Mouse (Mus musculus) layer of hippocampus, adult 2 months (tissue): Measurements from ENCODE around the gene Ifi44. TPM values are rescaled to one million over a fixed set of nuclear protein-coding genes. Genes with fewer than 3 reads are reported as not detected.

Source experiments
- DNase-seq, 2 experiments: peaks; one replicate each; pipeline ENCODE4 v3.0.0; 2022; ENCODE audit warnings: low spot score in 2 of 2
- H3K27ac ChIP-seq: fragments of 200-600 bp; 2 replicates; pipeline ENCODE4 v1.8.1; 2022
- H3K4me3 ChIP-seq: fragments of 200-600 bp; 2 replicates; pipeline ENCODE4 v1.8.1; 2022; ENCODE audit warnings: mild to moderate bottlenecking
- CTCF ChIP-seq: fragments of 200-600 bp; conservative IDR thresholded peaks from 2 replicates; pipeline ENCODE4 v1.8.1; 2022; ENCODE audit warnings: antibody characterized with exemption, mild to moderate bottlenecking, moderate library complexity
- long read RNA-seq, 2 experiments: library from polyadenylated mRNA; stranded (forward); transcript quantifications; one replicate each; pipeline ENCODE4 v2.0.0; 2021; ENCODE audit warnings: borderline mapping rate in 2 of 2
- total RNA-seq, 2 experiments: library from RNA; stranded (reverse); gene quantifications; 2 replicates each; pipeline ENCODE4 v1.2.3; 2021

Ifi44 gene
- not detected for total RNA-seq
- long read RNA-seq, experiment 1: 0 reads
- long read RNA-seq, experiment 2: 0 reads

GRCm38 (mm10) chr3:151749737-151750136 lies at the start of gene Ifi44:
Gene Ifi44, minus strand, starts transcription at chr3:151749960.
- no peak for TF ChIP-seq CTCF
- H3K4me3 ChIP-seq: no peak within 1 kb of the TSS
- H3K27ac ChIP-seq: no peak within 1 kb of the TSS
- DNase-seq: no peak

DNA sequence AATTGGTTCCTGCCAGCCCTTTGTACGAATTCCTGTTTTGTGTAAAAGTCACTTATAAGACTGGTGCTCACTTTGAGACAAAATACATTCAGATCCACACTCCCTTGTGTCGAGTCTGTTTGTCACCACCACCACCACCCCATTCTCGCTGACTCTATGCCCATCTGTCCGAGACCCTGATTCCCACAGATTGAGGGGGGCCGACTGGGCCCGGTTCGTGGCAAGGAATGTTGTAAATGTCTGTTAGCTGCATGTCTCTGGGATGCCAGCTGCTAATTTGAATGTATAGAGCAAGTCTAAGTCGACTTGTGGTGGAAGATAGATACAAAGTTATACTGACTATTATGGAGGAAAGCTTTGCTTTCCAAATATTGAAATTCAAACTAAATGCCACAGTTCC lies 38.9 kb upstream of the Ifi44 start:
- TF ChIP-seq CTCF: no peak
- H3K27ac ChIP-seq: no peak overlapping the region
- DNase-seq: no peak

DNA sequence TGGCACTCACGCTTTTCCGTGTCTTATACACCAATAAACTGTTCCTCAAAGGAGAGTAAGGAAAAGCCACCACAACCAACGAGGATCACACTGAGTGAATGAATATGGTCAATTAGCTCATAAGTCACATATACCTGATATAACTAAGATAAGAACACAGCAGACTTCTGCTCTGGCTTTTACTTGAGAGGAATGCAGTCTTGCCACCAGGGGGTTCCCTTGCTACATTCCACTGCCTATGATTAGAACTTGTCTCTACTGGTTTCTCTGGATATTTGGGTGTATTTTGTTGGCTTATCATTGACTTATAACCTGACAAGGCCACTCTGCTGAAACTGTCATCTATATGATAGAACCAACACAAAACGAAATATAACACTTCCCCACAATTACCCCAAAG lies 25.3 kb upstream of the Ifi44 start:
- DNase-seq: peak; percentile 41 to 60
- TF ChIP-seq CTCF: peak; percentile 86
- Histone ChIP-seq H3K27ac (no peak overlapping the region), H3K4me3 (no peak overlapping the region)

More for the DNA sequence above, 38.9 kb upstream of the Ifi44 start:
- no peak overlapping the region for H3K4me3 ChIP-seq

- H3K4me3 ChIP-seq: no peak overlapping the region
- DNase-seq: peak; percentile 47 to 64
- peak; percentile 91 for TF ChIP-seq CTCF
- H3K27ac ChIP-seq: no peak overlapping the region
Measured at GRCm38 (mm10) chr3:151771074-151771473, 21.3 kb upstream of the Ifi44 start.

- DNase-seq: no peak
- Histone ChIP-seq H3K27ac (no peak overlapping the region), H3K4me3 (no peak overlapping the region)
- no peak for TF ChIP-seq CTCF
Measured at GRCm38 (mm10) chr3:151748514-151748913, 1.2 kb downstream of the Ifi44 start.

GRCm38 (mm10) chr3:151746058-151746457 lies 3.7 kb downstream of the Ifi44 start:
- TF ChIP-seq CTCF: no peak
- Histone ChIP-seq H3K4me3 (no peak overlapping the region), H3K27ac (no peak overlapping the region)
- no peak for DNase-seq

DNA sequence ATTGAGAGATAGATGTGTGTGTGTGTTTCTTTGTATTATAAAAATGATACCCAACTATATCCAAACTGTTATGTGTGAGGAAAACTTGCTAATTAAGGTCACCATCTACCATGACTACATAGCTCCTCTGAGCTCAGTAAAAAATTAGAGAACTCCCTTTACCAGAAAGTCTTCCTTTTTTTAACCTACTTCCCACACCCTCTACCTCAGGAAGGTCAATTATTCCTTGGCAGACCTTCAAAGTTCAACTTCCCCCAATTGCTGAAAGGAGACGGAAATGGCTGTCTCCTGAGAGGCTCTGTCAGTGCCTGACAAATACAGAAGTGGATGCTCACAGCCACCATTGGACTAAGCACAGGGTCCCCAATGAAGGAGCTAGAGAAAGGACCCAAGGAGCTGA lies 7.5 kb downstream of the Ifi44 start:
- no peak for TF ChIP-seq CTCF

GRCm38 (mm10) chr3:151716246-151716645 lies 33.5 kb downstream of the Ifi44 start:
- peak; percentile 32 to 34 for DNase-seq
- Histone ChIP-seq H3K4me3 (no peak overlapping the region), H3K27ac (no peak overlapping the region)
- TF ChIP-seq CTCF: peak; percentile 89

More for the DNA sequence above, 7.5 kb downstream of the Ifi44 start:
- Histone ChIP-seq H3K27ac (no peak overlapping the region), H3K4me3 (no peak overlapping the region)
- no peak for DNase-seq

GRCm38 (mm10) chr3:151707335-151707734 lies 42.4 kb downstream of the Ifi44 start:
- TF ChIP-seq CTCF: peak; percentile 63
- Histone ChIP-seq H3K4me3 (no peak overlapping the region), H3K27ac (no peak overlapping the region)
- peak in 1 of 2 experiments; percentile 14 for DNase-seq

Other genes starting within 250 kb of the Ifi44 start
- not detected for gene Ifi44l, start 12.9 kb upstream of the Ifi44 start, total RNA-seq
- gene Ptgfr, start 87.7 kb upstream of the Ifi44 start, total RNA-seq: under 1 TPM; 0.29 to 0.72 TPM